Mouse (Mus musculus): ENCODE data around the gene Hoxb1.

- TF ChIP-seq MYOD1 (IDR thresholded peaks at IDR 0.05; ENCODE audit: control insufficient read depth, insufficient read length, low read depth) = no peak
- no peak for TF ChIP-seq CTCF (IDR thresholded peaks at IDR 0.05; ENCODE audit: control insufficient read depth, insufficient read depth, insufficient read length)
Observed at GRCm38 (mm10) chr11:96320688-96321087, 44.9 kb upstream of the Hoxb1 start.

Data from C2C12 (cell line).